Comparison of ENCODE assay signal across 28 mouse cellular contexts in the genomic region with DNA sequence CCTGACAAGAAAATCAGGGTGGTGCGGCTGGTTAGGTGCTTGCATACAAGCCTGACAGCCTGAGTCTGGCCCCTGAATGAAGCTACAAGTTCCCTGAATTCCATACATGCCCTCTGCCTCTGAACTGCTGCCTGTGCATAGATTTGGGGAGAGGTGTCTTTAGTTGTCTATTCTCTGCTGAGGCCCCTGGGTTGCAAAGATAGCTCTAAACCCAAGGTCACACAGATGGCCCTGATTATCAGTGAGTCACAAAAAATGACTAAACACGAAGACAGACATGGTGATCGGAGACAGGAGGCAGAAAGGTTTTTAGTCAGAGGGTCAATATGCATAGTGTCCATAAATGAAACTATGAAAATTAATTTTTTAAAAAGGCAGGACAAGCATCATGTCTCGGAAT. TPM values are rescaled to one million over a fixed set of nuclear protein-coding genes. Genes with fewer than 3 reads are reported as not detected.
A peak's percentile ranks its signal among the peaks of the same experiment; 100 is the strongest.
DNase-seq lines count a peak whose midpoint lies in the region; ATAC-seq lines count a peak whose summit lies in the region.
"Had no signal": no experiment of that assay in that cellular context is flagged by ENCODE, and none has a peak within 500 bp of the region (broad histone marks: within the 10 kb centered on the region; RNA-seq: fewer than 3 reads in every experiment).

No protein-coding gene starts in this region.

- H3K27me3 ChIP-seq in heart, embryonic 11.5 days (ENCODE audit: control insufficient read depth, insufficient read depth, low read length): no peaks in the 10 kb centered on the region
- H3K27me3 ChIP-seq in forebrain, embryonic 11.5 days (ENCODE audit: control insufficient read depth, insufficient read depth, low read length): no peaks in the 10 kb centered on the region
- H3K27me3 ChIP-seq: CH12.LX; embryonic facial prominence, embryonic 15.5 days; heart, embryonic 15.5 days; hindbrain, embryonic 12.5 days; intestine, embryonic 15.5 days; lung, embryonic 15.5 days; megakaryocyte, embryonic 14.5 days had no signal

- no peak for ATAC-seq in heart, embryonic 11.5 days (replicated peaks; ENCODE audit: insufficient number of reproducible peaks, low FRiP score, low TSS enrichment)
- ATAC-seq in megakaryocyte progenitor cell, adult 5-6 weeks (replicated peaks; ENCODE audit: poor library complexity): peak; percentile 26
- no peak for ATAC-seq in forebrain, embryonic 11.5 days (replicated peaks; ENCODE audit: low FRiP score)
- ATAC-seq: forebrain, embryonic 14.5 days; hindbrain, postnatal 0 days; intestine, embryonic 15.5 days had no signal

- no peak overlapping the region for H3K9ac ChIP-seq in heart, embryonic 11.5 days (ENCODE audit: low read depth, low read length)
- no peak overlapping the region for H3K9ac ChIP-seq in forebrain, embryonic 11.5 days (ENCODE audit: low read length)
- H3K9ac ChIP-seq: embryonic facial prominence, embryonic 15.5 days; heart, embryonic 15.5 days; hindbrain, embryonic 12.5 days; intestine, embryonic 15.5 days; lung, embryonic 15.5 days had no signal

- DNase-seq in heart, adult 11 months: no peak
- DNase-seq in 416B (ENCODE audit: low read depth): peak; percentile 63
- DNase-seq in adrenal gland, postnatal 14 days: peak; percentile 46
- no peak for DNase-seq in forebrain, embryonic 11.5 days (ENCODE audit: low spot score)
- no peak for DNase-seq in right cerebral cortex, postnatal 36 days (ENCODE audit: low spot score in 2 of 2)
- DNase-seq: cerebellum, adult 8-10 months; cerebellum, postnatal 25 days; gastrocnemius, postnatal 25 days; heart, adult 18-20 months; kidney, adult 8-10 months; layer of hippocampus, postnatal 36 days; midbrain, embryonic 14.5 days; thymus, postnatal 14 days had no signal

- no peak overlapping the region for H3K4me2 ChIP-seq in heart, embryonic 11.5 days
- H3K4me2 ChIP-seq in forebrain, embryonic 11.5 days (ENCODE audit: low read depth, low read length, severe bottlenecking): no peak overlapping the region
- H3K4me2 ChIP-seq: embryonic facial prominence, embryonic 15.5 days; heart, embryonic 15.5 days; hindbrain, embryonic 12.5 days; intestine, embryonic 15.5 days; lung, embryonic 15.5 days had no signal

- H3K27ac ChIP-seq in heart, embryonic 11.5 days (ENCODE audit: low read depth, low read length): peak overlapping the region; percentile 18; the same call in 1 of the 2 replicates
- H3K27ac ChIP-seq in forebrain, embryonic 11.5 days (ENCODE audit: low read depth, low read length): no peak overlapping the region
- H3K27ac ChIP-seq: embryonic facial prominence, embryonic 10.5 days; embryonic facial prominence, embryonic 15.5 days; heart, embryonic 15.5 days; hindbrain, embryonic 12.5 days; hindbrain, postnatal 0 days; intestine, embryonic 15.5 days; kidney, postnatal 0 days; lung, embryonic 15.5 days had no signal

- WGBS in heart, embryonic 11.5 days (ENCODE audit: insufficient replicate concordance): 51% methylated on average over 4 of the region's 4 CpGs
- WGBS in forebrain, embryonic 11.5 days: 88% methylated on average over 4 of the region's 4 CpGs

- peaks cover 28% of the 10 kb centered on the region; the same call in 1 of the 2 replicates for H3K36me3 ChIP-seq in heart, embryonic 11.5 days (ENCODE audit: control insufficient read depth, insufficient read depth, low read length)
- peaks cover 7% of the 10 kb centered on the region; the same call in 1 of the 2 replicates for H3K36me3 ChIP-seq in forebrain, embryonic 11.5 days (ENCODE audit: control insufficient read depth, insufficient read depth, low read length)

- H3K4me1 ChIP-seq in heart, embryonic 11.5 days (ENCODE audit: control insufficient read depth, insufficient read depth, low read length): 0 out of 2 replicates have a peak, but pooled peaks cover 2% of the 10 kb centered on the region
- no peaks in the 10 kb centered on the region for H3K4me1 ChIP-seq in forebrain, embryonic 11.5 days (replicated peaks; ENCODE audit: control insufficient read depth, insufficient read depth, low read length)
- H3K4me1 ChIP-seq: embryonic facial prominence, embryonic 10.5 days; embryonic facial prominence, embryonic 15.5 days; heart, embryonic 15.5 days; hindbrain, embryonic 12.5 days; intestine, embryonic 15.5 days; lung, embryonic 15.5 days; megakaryocyte, embryonic 14.5 days had no signal

- no peaks in the 10 kb centered on the region for H3K9me3 ChIP-seq in heart, embryonic 11.5 days (replicated peaks; ENCODE audit: control insufficient read depth, low read length)
- H3K9me3 ChIP-seq in forebrain, embryonic 11.5 days (ENCODE audit: control insufficient read depth, low read length): no peaks in the 10 kb centered on the region
- H3K9me3 ChIP-seq: embryonic facial prominence, embryonic 10.5 days; embryonic facial prominence, embryonic 15.5 days; heart, embryonic 15.5 days; hindbrain, embryonic 12.5 days; intestine, embryonic 15.5 days; lung, embryonic 15.5 days; megakaryocyte, embryonic 14.5 days had no signal

- no peak overlapping the region for H3K4me3 ChIP-seq in heart, embryonic 11.5 days (ENCODE audit: low read depth, low read length)
- H3K4me3 ChIP-seq in forebrain, embryonic 11.5 days (ENCODE audit: low read depth, low read length): no peak overlapping the region
- H3K4me3 ChIP-seq: embryonic facial prominence, embryonic 10.5 days; embryonic facial prominence, embryonic 15.5 days; heart, embryonic 15.5 days; hindbrain, embryonic 12.5 days; intestine, embryonic 15.5 days; lung, embryonic 15.5 days; megakaryocyte, embryonic 14.5 days had no signal

RNA-seq across cellular contexts. Expression of a gene that starts 49.4 kb away (rescaled TPM):
- 0.34 and 0.43 TPM in 2 replicates for polyA plus RNA-seq in heart, embryonic 11.5 days (2014; fragmentation: Nextera tagmentation; extraction: Ambion mirVana)
- 1.3 and 1.5 TPM in 2 replicates for total RNA-seq in adrenal gland, postnatal 14 days (2021)
- total RNA-seq in megakaryocyte progenitor cell, adult 5-6 weeks (2015): not detected in 2 replicates
- total RNA-seq in megakaryocyte progenitor cell, adult 5-6 weeks (2017): not detected in 2 replicates
- polyA plus RNA-seq in forebrain, embryonic 11.5 days (2014; fragmentation: Nextera tagmentation; extraction: Ambion mirVana): 0.97 and 1.1 TPM in 2 replicates
- total RNA-seq: CH12.LX; monocyte, adult 5-6 weeks had no signal
- polyA plus RNA-seq: C2C12 had no signal

Comparison
In these comparisons a context has a peak if more than half of its experiments do, and no peak if none do; other contexts are left out.
1. DNase-seq: peak in 416B (single experiment) and adrenal gland, postnatal 14 days (single experiment); none in heart, adult 11 months (single experiment), forebrain, embryonic 11.5 days (single experiment) and right cerebral cortex, postnatal 36 days (0 of 2).